Mouse (Mus musculus) liver, embryonic 14.5 days (tissue): ENCODE results near the gene Mxd4.

Experiments
- CTCF ChIP-seq: IDR thresholded peaks from 2 replicates; pipeline ENCODE4 v1.5.1; 2016; ENCODE audit warnings: antibody characterized with exemption, low read depth, control low read depth
- EP300 ChIP-seq: IDR thresholded peaks from 2 replicates; pipeline ENCODE4 v1.6.1; 2016; ENCODE audit warnings: antibody characterized with exemption, low read depth

DNA sequence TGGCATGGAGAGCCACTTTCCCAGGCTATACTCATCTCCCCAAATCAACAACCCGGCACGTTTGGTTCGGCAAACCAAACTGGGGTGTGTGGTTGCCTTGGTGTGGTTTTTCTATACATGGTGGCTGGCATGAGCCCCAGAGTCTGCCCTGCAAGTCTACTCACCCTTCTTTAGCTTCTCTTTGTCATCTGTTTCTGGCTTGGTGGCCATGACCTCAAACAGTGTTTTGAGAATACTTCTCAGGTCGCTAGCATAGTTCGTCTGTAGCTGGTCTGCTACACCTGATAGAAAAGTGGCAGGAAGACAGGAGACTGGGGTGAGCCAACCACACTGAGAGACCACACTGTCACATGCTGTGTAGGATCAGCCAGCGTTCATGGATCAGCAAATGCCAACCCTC is 11.1 kb upstream of the Mxd4 start:
- TF ChIP-seq CTCF (no peak), EP300 (no peak)
